Mouse (Mus musculus) urinary bladder, postnatal 10 days (tissue): ENCODE data around the gene Ndufaf1.

Experiments used
- DNase-seq: peaks from one replicate; pipeline ENCODE4 v3.0.0; 2022; ENCODE audit warnings: low spot score

The Ndufaf1 gene

DNA sequence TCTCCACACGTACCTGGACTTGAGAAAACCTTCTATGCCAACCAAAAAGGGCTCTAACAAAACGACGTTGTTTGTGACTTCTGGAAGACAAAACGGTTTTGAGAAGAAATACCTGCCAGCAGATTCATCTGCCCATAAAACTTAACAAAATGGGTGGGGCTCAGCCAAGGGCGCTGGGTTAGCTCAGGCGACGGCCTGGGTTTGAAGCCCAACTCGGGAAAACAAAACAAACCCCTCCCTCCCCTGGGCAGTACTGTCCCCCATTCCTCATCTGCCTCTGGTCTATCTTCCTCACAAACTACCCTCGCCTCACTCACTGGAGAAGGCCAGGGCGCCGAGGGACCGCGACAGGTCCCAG lies 44.8 kb downstream of the Ndufaf1 start:
- no peak for DNase-seq

DNA sequence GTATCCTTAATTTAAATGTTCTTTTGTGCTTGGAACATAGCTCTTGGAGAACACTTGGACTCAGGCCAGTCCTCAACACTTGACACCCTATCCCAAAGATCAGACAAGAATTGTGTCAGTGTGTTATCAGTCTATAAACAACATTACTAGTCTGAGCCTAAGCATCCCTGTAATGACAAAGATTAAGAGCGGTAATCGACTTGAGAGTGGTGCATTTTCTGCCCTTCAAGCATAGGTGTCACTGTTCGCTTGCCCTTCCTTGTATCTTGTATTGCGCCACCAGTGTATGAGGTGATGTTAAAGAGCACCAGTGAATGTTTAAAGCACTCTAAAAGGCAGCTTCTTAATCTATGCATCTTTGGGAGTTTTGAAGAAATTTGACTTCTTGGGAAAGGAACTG lies 55.6 kb downstream of the Ndufaf1 start:
- no peak for DNase-seq
